Mouse (Mus musculus) cerebellum, adult 2 months (tissue): ENCODE results near the gene Pecam1. TPM values are rescaled to one million over a fixed set of nuclear protein-coding genes. Genes with fewer than 3 reads are reported as not detected.
A peak's percentile ranks its signal among the peaks of the same experiment; 100 is the strongest.

Experiments
- DNase-seq, 2 experiments: peaks; one replicate each; pipeline ENCODE4 v3.0.0; 2021
- H3K27ac ChIP-seq: fragments of 200-500 bp; 2 replicates; pipeline ENCODE4 v1.5.1; 2012; ENCODE audit warnings: low read length, control low read depth, inconsistent platforms; ENCODE audit not compliant: insufficient read depth
- H3K27me3 ChIP-seq: fragments of 200-500 bp; 2 replicates; pipeline ENCODE4 v1.6.1; 2012; ENCODE audit warnings: inconsistent platforms, mild to moderate bottlenecking, low read length, moderate library complexity; ENCODE audit not compliant: control insufficient read depth, insufficient read depth
- H3K4me1 ChIP-seq: fragments of 200-500 bp; 2 replicates; pipeline ENCODE4 v1.6.1; 2011; ENCODE audit warnings: low read length; ENCODE audit not compliant: control insufficient read depth, insufficient read depth
- H3K4me3 ChIP-seq: fragments of 200-500 bp; replicated peaks from 2 replicates; pipeline ENCODE3; 2011; ENCODE audit warnings: mild to moderate bottlenecking, low read depth, low read length, control low read depth; ENCODE audit not compliant: insufficient read depth
- CTCF ChIP-seq: fragments of 200-500 bp; IDR thresholded peaks from 2 replicates; pipeline ENCODE4 v1.5.1; 2011; ENCODE audit warnings: low read depth, mild to moderate bottlenecking, control low read depth, low read length, moderate library complexity, borderline replicate concordance; ENCODE audit not compliant: insufficient read depth
- POLR2A ChIP-seq: fragments of 200-500 bp; IDR thresholded peaks from 2 replicates; pipeline ENCODE4 v1.6.1; 2011; ENCODE audit warnings: low read length, control low read depth, borderline replicate concordance; ENCODE audit not compliant: insufficient read depth
- WGBS: fragments of 180-500 bp; shearing (Covaris S2); methylation state at CpG from one replicate; pipeline ENCODE4 v1.1.7; 2018; 5-methylcytosine and 5-hydroxymethylcytosine counted together
- polyA plus RNA-seq: library from polyadenylated mRNA; depleted of rRNA; stranded (reverse); fragments of >200 nt; gene quantifications from 2 replicates; pipeline ENCODE4 v1.2.3, GENCODE M21; 2012; rRNA removed

Gene Pecam1
- polyA plus RNA-seq, 1 experiment = 16.2 TPM

- TF ChIP-seq POLR2A (no peak), CTCF (no peak)
- WGBS = 35% methylated on average over 4 of the region's 4 CpGs
- Histone ChIP-seq H3K27ac (no peak overlapping the region), H3K27me3 (no peaks in the 10 kb centered on the region), H3K4me1 (peaks cover 13% of the 10 kb centered on the region), H3K4me3 (no peak overlapping the region)
- DNase-seq = peak in 1 of 2 experiments; percentile 30
These were observed 136.1 kb downstream of the Pecam1 start for GRCm38 (mm10) chr11:106614339-106614645.

- H3K27ac ChIP-seq = no peak overlapping the region
- no peaks in the 10 kb centered on the region for H3K27me3 ChIP-seq
- peaks cover 14% of the 10 kb centered on the region for H3K4me1 ChIP-seq
- peak in 1 of 2 experiments; percentile 19 for DNase-seq
- TF ChIP-seq POLR2A (no peak), CTCF (no peak)
- WGBS = 52% methylated on average over 15 of the region's 15 CpGs
- no peak overlapping the region for H3K4me3 ChIP-seq
These were observed 136.6 kb downstream of the Pecam1 start for GRCm38 (mm10) chr11:106613638-106614338.

- H3K4me3 ChIP-seq = peak within 1 kb of the TSS; percentile 97
- no peak for TF ChIP-seq CTCF
- peak; percentile 16; the same call in 1 of the 2 replicates for TF ChIP-seq POLR2A
- WGBS = under 1% methylated on average over 44 of the region's 45 CpGs
- H3K27ac ChIP-seq = peak within 1 kb of the TSS; percentile 81
- no peaks in the 10 kb centered on the region for H3K27me3 ChIP-seq
- DNase-seq = peak; percentile 98 to 99
- peaks cover 14% of the 10 kb centered on the region for H3K4me1 ChIP-seq
These were observed 137.3 kb downstream of the Pecam1 start, which contains the start of gene Tex2 for GRCm38 (mm10) chr11:106612961-106613637. Tex2 (minus strand) TSS chr11:106613423.

GRCm38 (mm10) chr11:106612209-106612960 lies 138.0 kb downstream of the Pecam1 start:
- TF ChIP-seq POLR2A (no peak), CTCF (no peak)
- peaks cover 14% of the 10 kb centered on the region for H3K4me1 ChIP-seq
- peak overlapping the region; percentile 81 for H3K27ac ChIP-seq
- under 1% methylated on average over 66 of the region's 67 CpGs for WGBS
- DNase-seq = peak; percentile 67 to 71
- no peaks in the 10 kb centered on the region for H3K27me3 ChIP-seq
- peak overlapping the region; percentile 97 for H3K4me3 ChIP-seq

- H3K4me1 ChIP-seq = peaks cover 24% of the 10 kb centered on the region
- no peak overlapping the region for H3K27ac ChIP-seq
- WGBS = 85% methylated on average over 8 of the region's 8 CpGs
- TF ChIP-seq POLR2A (no peak), CTCF (no peak)
- no peak for DNase-seq
- no peak overlapping the region for H3K4me3 ChIP-seq
- H3K27me3 ChIP-seq = no peaks in the 10 kb centered on the region
These were observed 140.7 kb downstream of the Pecam1 start for GRCm38 (mm10) chr11:106609731-106610130.

- 60% methylated on average over 6 of the region's 6 CpGs for WGBS
- TF ChIP-seq CTCF = no peak
- no peak for TF ChIP-seq POLR2A
- Histone ChIP-seq H3K4me3 (no peak overlapping the region), H3K4me1 (peaks cover 28% of the 10 kb centered on the region), H3K27ac (no peak overlapping the region), H3K27me3 (no peaks in the 10 kb centered on the region)
- DNase-seq = no peak
These were observed 143.1 kb downstream of the Pecam1 start for GRCm38 (mm10) chr11:106607316-106607715.

GRCm38 (mm10) chr11:106606042-106606441 lies 144.4 kb downstream of the Pecam1 start:
- Histone ChIP-seq H3K27ac (peak overlapping the region; percentile 47), H3K4me1 (peaks cover 27% of the 10 kb centered on the region), H3K27me3 (no peaks in the 10 kb centered on the region), H3K4me3 (no peak overlapping the region)
- TF ChIP-seq CTCF (no peak), POLR2A (no peak)
- WGBS = 19% methylated on average over 5 of the region's 5 CpGs
- DNase-seq = peak in 1 of 2 experiments; percentile 42

Other genes starting within 250 kb of the Pecam1 start
- gene Tex2, start 137.2 kb downstream of the Pecam1 start, polyA plus RNA-seq = 71.3 and 79.6 TPM in 2 replicates
- 0.10 and 0.30 TPM in 2 replicates for gene Milr1, start 598 bp upstream of the Pecam1 start, polyA plus RNA-seq
- 11.7 and 12.7 TPM in 2 replicates for gene Polg2, start 28.9 kb upstream of the Pecam1 start, polyA plus RNA-seq
- 676 and 721 TPM in 2 replicates for gene Ddx5, start 38.6 kb upstream of the Pecam1 start, polyA plus RNA-seq
- gene Cep95, start 38.6 kb upstream of the Pecam1 start, polyA plus RNA-seq = 31.8 and 37.1 TPM in 2 replicates
- 16.3 and 18.1 TPM in 2 replicates for gene Smurf2, start 170.1 kb upstream of the Pecam1 start, polyA plus RNA-seq
- 30.1 and 32.2 TPM in 2 replicates for gene Kpna2, start 248.9 kb upstream of the Pecam1 start, polyA plus RNA-seq